Mouse (Mus musculus): Measurements from ENCODE around the gene Aldh1a7. TPM values are rescaled to one million over a fixed set of nuclear protein-coding genes. Genes with fewer than 3 reads are reported as not detected.

Aldh1a7 gene
- total RNA-seq, 2 experiments from 2014 or later: 0.30 TPM; not detected in 1

DNA sequence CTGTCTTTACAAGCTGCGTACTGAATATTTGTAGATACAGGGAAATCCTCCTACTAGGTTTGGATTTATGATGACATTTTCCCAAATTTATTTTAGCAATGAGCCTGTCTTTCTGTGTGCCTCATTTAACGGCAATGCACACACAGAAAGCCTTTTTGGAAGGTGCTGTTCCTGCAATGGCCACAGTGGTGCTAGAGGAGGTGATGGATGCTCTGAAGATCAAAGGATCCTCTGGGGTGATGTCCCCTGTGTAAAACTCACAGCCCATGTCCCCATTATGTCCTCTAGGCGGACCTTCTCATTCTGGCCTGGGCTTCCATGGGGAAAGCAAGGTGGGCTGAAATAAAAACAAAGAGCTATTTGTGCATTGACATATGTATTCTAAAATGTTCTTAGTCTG is 83.0 kb downstream of the Aldh1a7 start:
- DNase-seq (ENCODE audit: extremely low spot score in 1 of 2, low spot score in 1 of 2): no peak

Other genes starting within 250 kb of the Aldh1a7 start
- 10 to 100 TPM; 69.3 to 69.5 TPM for gene Aldh1a1, start 234.8 kb downstream of the Aldh1a7 start, total RNA-seq (2021)
- gene Tmc1, start 226.6 kb upstream of the Aldh1a7 start, total RNA-seq (2021): not detected